Mouse (Mus musculus) heart, embryonic 11.5 days (tissue): ENCODE results near the gene Mcm3ap. TPM values are rescaled to one million over a fixed set of nuclear protein-coding genes. Genes with fewer than 3 reads are reported as not detected.

Source experiments
- ATAC-seq: fragments of 200-750 bp; cut with Nextera tagmentation; replicated peaks from 2 replicates; pipeline ENCODE4 v1.8.0; 2017; ENCODE audit warnings: moderate library complexity; ENCODE audit not compliant: insufficient number of reproducible peaks, low FRiP score, low TSS enrichment
- H3K27ac ChIP-seq: fragments of 300-500 bp; sonication (generic); 2 replicates; pipeline ENCODE4 v1.5.1; 2014; ENCODE audit warnings: mild to moderate bottlenecking, low read depth, low read length
- H3K27me3 ChIP-seq: fragments of 300-500 bp; sonication (generic); 2 replicates; pipeline ENCODE4 v1.6.1; 2014; ENCODE audit warnings: mild to moderate bottlenecking, low read length, mixed read lengths; ENCODE audit not compliant: control insufficient read depth, insufficient read depth
- H3K36me3 ChIP-seq: fragments of 300-500 bp; sonication (generic); 2 replicates; pipeline ENCODE4 v1.6.1; 2014; ENCODE audit warnings: mild to moderate bottlenecking, low read length, moderate library complexity, mixed read lengths; ENCODE audit not compliant: control insufficient read depth, insufficient read depth
- H3K4me1 ChIP-seq: fragments of 300-500 bp; sonication (generic); 2 replicates; pipeline ENCODE4 v1.6.1; 2014; ENCODE audit warnings: low read length; ENCODE audit not compliant: control insufficient read depth, insufficient read depth
- H3K4me2 ChIP-seq: fragments of 300-500 bp; sonication (generic); 2 replicates; pipeline ENCODE4 v1.6.1; 2014; ENCODE audit warnings: mild to moderate bottlenecking, moderate library complexity
- H3K4me3 ChIP-seq: fragments of 300-500 bp; sonication (generic); 2 replicates; pipeline ENCODE4 v1.5.1; 2014; ENCODE audit warnings: low read depth, low read length
- H3K9ac ChIP-seq: fragments of 300-500 bp; sonication (generic); 2 replicates; pipeline ENCODE4 v1.6.1; 2014; ENCODE audit warnings: mild to moderate bottlenecking, low read depth, low read length, moderate library complexity
- H3K9me3 ChIP-seq: fragments of 300-500 bp; sonication (generic); replicated peaks from 2 replicates; pipeline ENCODE4 v1.6.1; 2016; ENCODE audit warnings: low read length; ENCODE audit not compliant: control insufficient read depth
- WGBS: fragments of 180-500 bp; shearing (Covaris S2); extraction: QIAGEN DNeasy Blood & Tissue Kit; methylation state at CpG from one replicate; pipeline ENCODE4 v1.1.7; 2014; ENCODE audit not compliant: insufficient replicate concordance; 5-methylcytosine and 5-hydroxymethylcytosine counted together
- polyA plus RNA-seq: library from polyadenylated mRNA; unstranded; fragments of >200 nt; fragmentation: Nextera tagmentation; extraction: Ambion mirVana; gene quantifications from 2 replicates; pipeline ENCODE4 v1.2.1, GENCODE M21; 2014

Mcm3ap gene
- polyA plus RNA-seq, 1 experiment from 2014 or later = 34.2 TPM

DNA sequence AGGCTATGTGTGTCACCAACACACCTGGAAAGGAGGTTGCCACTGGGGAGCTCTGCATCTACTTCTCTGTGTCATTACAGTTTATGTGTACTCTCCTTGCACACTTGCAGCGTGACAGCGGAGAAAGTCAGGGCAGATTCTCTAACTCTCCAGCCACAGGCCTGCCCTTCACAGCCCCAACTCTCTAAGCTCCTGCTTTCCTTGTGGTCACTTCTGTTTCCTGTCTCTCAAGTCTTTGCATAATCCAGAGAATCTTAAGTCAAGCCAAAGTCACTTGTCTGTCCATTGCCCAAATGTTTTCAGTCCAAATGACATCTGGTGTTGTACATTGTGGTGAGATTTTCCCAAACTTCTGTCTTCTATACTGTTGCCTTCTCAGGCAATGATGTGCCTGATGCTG, 17.6 kb downstream of the Mcm3ap start:
- Histone ChIP-seq H3K9ac (no peak overlapping the region), H3K9me3 (no peaks in the 10 kb centered on the region), H3K4me3 (no peak overlapping the region), H3K27ac (no peak overlapping the region), H3K4me1 (no peaks in the 10 kb centered on the region), H3K4me2 (no peak overlapping the region), H3K36me3 (peaks cover 43% of the 10 kb centered on the region), H3K27me3 (no peaks in the 10 kb centered on the region)
- no peak for ATAC-seq
- 95% methylated on average over 2 of the region's 2 CpGs for WGBS

- no peak for ATAC-seq
Measured at GRCm38 (mm10) chr10:76488265-76488664, 19.5 kb downstream of the Mcm3ap start.

DNA sequence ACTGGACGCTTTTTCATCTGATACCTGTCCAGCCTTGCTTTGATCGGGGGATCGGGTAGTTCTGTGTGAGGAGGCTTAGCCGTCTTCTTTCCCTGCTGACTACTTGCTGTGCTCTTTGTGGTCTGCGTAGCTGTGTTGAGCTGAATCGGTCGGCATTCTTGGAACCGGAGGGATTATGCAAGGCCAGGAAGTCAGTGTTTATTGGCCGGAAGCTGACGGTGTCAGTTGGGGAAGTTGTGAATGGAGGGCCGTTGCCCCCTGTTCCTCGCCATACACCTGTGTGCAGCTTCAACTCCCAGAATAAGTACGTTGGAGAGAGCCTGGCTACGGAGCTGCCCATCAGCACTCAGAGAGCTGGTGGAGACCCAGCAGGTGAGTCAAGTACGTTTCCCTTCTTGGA, 20.5 kb downstream of the Mcm3ap start:
- Histone ChIP-seq H3K4me1 (no peaks in the 10 kb centered on the region), H3K9me3 (no peaks in the 10 kb centered on the region), H3K27me3 (no peaks in the 10 kb centered on the region), H3K4me2 (no peak overlapping the region), H3K36me3 (peaks cover 38% of the 10 kb centered on the region), H3K27ac (no peak overlapping the region), H3K9ac (no peak overlapping the region), H3K4me3 (no peak overlapping the region)
- 92% methylated on average over 15 of the region's 15 CpGs for WGBS
- ATAC-seq = no peak

More at GRCm38 (mm10) chr10:76488265-76488664, 19.5 kb downstream of the Mcm3ap start:
- H3K9ac ChIP-seq = no peak overlapping the region
- H3K4me1 ChIP-seq = no peaks in the 10 kb centered on the region
- no peaks in the 10 kb centered on the region for H3K9me3 ChIP-seq
- WGBS = 76% methylated on average over 8 of the region's 8 CpGs
- no peaks in the 10 kb centered on the region for H3K27me3 ChIP-seq
- no peak overlapping the region for H3K4me3 ChIP-seq
- H3K4me2 ChIP-seq = no peak overlapping the region
- no peak overlapping the region for H3K27ac ChIP-seq
- peaks cover 35% of the 10 kb centered on the region for H3K36me3 ChIP-seq

DNA sequence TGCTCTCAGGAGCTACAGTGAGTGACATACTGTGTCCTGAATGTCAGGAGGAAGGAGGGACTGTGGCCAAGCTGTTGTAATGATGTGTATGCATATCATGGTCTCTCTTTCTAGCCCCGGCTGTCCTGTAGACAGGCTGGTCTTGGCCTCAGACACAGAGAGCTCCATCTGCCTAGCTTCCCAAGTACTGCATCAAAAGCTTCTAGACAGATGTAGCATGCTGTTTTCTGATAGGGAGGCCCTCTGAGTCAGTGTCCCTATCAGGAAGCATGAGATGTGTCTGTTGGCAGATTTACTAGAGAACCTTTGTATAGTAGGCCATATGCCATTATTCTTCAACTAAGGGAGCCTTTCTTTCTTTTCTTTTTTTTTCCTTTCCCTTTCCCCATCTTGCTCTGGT, 24.8 kb downstream of the Mcm3ap start:
- H3K9ac ChIP-seq = no peak overlapping the region
- H3K27ac ChIP-seq = no peak overlapping the region
- H3K27me3 ChIP-seq = no peaks in the 10 kb centered on the region
- no peak for ATAC-seq
- H3K9me3 ChIP-seq = no peaks in the 10 kb centered on the region
- WGBS = 79% methylated on average over 1 of the region's 1 CpGs
- H3K4me3 ChIP-seq = no peak overlapping the region
- H3K36me3 ChIP-seq = peaks cover 38% of the 10 kb centered on the region
- H3K4me1 ChIP-seq = peaks cover 5% of the 10 kb centered on the region; the same call in 1 of the 2 replicates
- no peak overlapping the region for H3K4me2 ChIP-seq

GRCm38 (mm10) chr10:76495501-76495900, 26.8 kb downstream of the Mcm3ap start:
- Histone ChIP-seq H3K4me2 (no peak overlapping the region), H3K36me3 (peaks cover 37% of the 10 kb centered on the region), H3K4me3 (no peak overlapping the region), H3K27ac (0 out of 2 replicates have a peak overlapping the region, but pooled peaks have one; percentile 10), H3K9ac (no peak overlapping the region), H3K9me3 (no peaks in the 10 kb centered on the region), H3K4me1 (peaks cover 5% of the 10 kb centered on the region; the same call in 1 of the 2 replicates), H3K27me3 (no peaks in the 10 kb centered on the region)
- ATAC-seq = no peak
- 89% methylated on average over 6 of the region's 6 CpGs for WGBS

DNA sequence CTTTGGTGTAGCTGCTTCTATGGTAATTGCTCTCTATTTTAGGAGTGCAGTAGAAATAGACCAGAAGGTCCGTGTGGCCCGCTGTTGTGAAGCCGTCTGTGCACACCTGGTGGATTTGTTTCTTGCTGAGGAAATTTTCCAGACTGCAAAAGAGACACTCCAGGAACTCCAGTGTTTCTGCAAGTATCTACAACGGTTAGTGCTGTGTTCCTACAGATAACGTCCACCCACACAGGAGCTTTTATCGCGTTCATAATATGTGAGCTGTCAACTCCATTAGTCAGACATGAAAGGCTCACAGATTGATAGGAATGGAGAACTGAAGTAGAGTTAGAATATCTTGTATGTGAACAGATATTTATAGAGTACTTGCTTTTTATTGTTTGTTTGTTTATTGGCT, 27.6 kb downstream of the Mcm3ap start:
- 58% methylated on average over 7 of the region's 7 CpGs for WGBS
- H3K4me1 ChIP-seq = peaks cover 5% of the 10 kb centered on the region; the same call in 1 of the 2 replicates
- ATAC-seq = no peak
- H3K9me3 ChIP-seq = no peaks in the 10 kb centered on the region
- 0 out of 2 replicates have a peak overlapping the region, but pooled peaks have one; percentile 3 for H3K27ac ChIP-seq
- H3K27me3 ChIP-seq = no peaks in the 10 kb centered on the region
- H3K36me3 ChIP-seq = peaks cover 35% of the 10 kb centered on the region
- no peak overlapping the region for H3K4me2 ChIP-seq
- H3K9ac ChIP-seq = no peak overlapping the region
- H3K4me3 ChIP-seq = no peak overlapping the region

GRCm38 (mm10) chr10:76497522-76497921, 28.8 kb downstream of the Mcm3ap start:
- H3K36me3 ChIP-seq = peaks cover 36% of the 10 kb centered on the region
- no peak overlapping the region for H3K27ac ChIP-seq
- 90% methylated on average over 4 of the region's 4 CpGs for WGBS
- H3K9ac ChIP-seq = no peak overlapping the region
- no peaks in the 10 kb centered on the region for H3K9me3 ChIP-seq
- H3K27me3 ChIP-seq = no peaks in the 10 kb centered on the region
- no peak for ATAC-seq
- H3K4me3 ChIP-seq = no peak overlapping the region
- peaks cover 5% of the 10 kb centered on the region; the same call in 1 of the 2 replicates for H3K4me1 ChIP-seq
- no peak overlapping the region for H3K4me2 ChIP-seq

DNA sequence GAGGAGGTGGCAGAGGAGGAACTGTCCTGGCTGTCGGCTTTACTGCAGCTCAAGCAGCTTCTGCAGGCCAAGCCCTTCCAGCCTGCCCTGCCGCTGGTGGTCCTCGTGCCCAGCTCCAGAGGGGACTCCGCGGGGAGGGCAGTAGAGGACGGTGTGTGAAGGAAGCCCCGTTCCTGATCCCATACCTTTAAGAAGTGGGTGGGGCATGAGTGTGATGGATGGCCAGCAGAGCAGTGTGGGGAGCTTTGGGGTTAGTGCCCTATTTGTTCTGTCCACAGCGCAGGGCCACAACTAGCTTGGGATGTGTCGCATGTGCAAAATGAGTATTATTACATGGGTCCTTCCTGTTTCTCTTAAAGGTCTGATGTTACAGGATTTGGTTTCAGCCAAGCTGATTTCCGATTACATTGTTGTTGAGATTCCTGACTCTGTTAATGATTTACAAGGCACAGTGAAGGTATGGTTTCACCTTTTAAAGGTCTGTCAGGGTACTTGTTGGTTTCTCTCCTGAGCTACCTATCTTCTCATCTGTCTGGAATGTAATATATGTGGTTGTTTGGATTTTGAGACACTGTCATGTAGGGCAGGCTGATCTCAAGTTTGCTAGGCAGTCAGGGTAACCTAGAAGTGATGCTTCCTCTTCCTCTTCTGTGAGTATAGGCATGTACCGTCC, 35.7 kb downstream of the Mcm3ap start:
- Histone ChIP-seq H3K9me3 (no peaks in the 10 kb centered on the region), H3K4me1 (no peaks in the 10 kb centered on the region), H3K27ac (no peak overlapping the region), H3K4me3 (no peak overlapping the region), H3K27me3 (no peaks in the 10 kb centered on the region), H3K36me3 (peaks cover 34% of the 10 kb centered on the region), H3K9ac (no peak overlapping the region), H3K4me2 (no peak overlapping the region)
- no peak for ATAC-seq
- 90% methylated on average over 11 of the region's 11 CpGs for WGBS

GRCm38 (mm10) chr10:76505865-76506264, 37.1 kb downstream of the Mcm3ap start:
- no peak for ATAC-seq
- WGBS = 85% methylated on average over 7 of the region's 7 CpGs
- H3K4me2 ChIP-seq = no peak overlapping the region
- no peaks in the 10 kb centered on the region for H3K9me3 ChIP-seq
- no peaks in the 10 kb centered on the region for H3K4me1 ChIP-seq
- no peak overlapping the region for H3K4me3 ChIP-seq
- no peak overlapping the region for H3K9ac ChIP-seq
- H3K36me3 ChIP-seq = peaks cover 26% of the 10 kb centered on the region
- H3K27ac ChIP-seq = no peak overlapping the region
- H3K27me3 ChIP-seq = no peaks in the 10 kb centered on the region
